8 mouse cellular contexts compared by ENCODE assay signal in the genomic region with DNA sequence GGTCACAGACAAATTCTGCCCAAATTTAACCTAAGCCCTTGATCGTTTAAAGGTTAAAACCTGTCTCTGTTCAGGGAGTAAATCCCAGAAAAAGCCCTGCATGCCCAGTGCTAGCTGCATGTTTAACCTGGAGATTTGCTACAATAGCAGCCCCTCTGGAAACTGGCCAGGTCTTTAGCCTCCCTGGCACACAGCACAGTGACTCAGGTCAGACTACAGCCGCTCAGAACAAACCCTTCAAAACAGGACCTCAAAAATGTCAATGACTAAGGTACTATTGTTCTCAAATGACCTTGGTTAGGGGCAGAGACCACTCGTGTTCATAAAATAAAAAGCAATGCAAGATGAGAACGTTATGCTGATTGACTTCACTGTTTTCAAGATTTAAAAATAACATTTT.
DNase-seq lines count a peak whose midpoint lies in the region; ATAC-seq lines count a peak whose summit lies in the region.

No protein-coding gene starts in this region.

- peaks cover 15% of the 10 kb centered on the region for H3K4me1 ChIP-seq in heart, embryonic 12.5 days (replicated peaks)
- no peaks in the 10 kb centered on the region for H3K4me1 ChIP-seq in limb, embryonic 10.5 days

- H3K9ac ChIP-seq in heart, embryonic 12.5 days, result peak overlapping the region; percentile 36; the same call in 1 of the 2 replicates

- H3K27ac ChIP-seq in heart, embryonic 12.5 days (ENCODE audit: poor library complexity, severe bottlenecking), result peak overlapping the region; percentile 94
- no peak overlapping the region for H3K27ac ChIP-seq in limb, embryonic 10.5 days

- 28% methylated on average over 4 of the region's 4 CpGs for WGBS in heart, embryonic 12.5 days
- WGBS in limb, embryonic 10.5 days, result 82% methylated on average over 4 of the region's 4 CpGs

- no peaks in the 10 kb centered on the region for H3K36me3 ChIP-seq in heart, embryonic 12.5 days
- H3K36me3 ChIP-seq in limb, embryonic 10.5 days, result no peaks in the 10 kb centered on the region

- peak; percentile 34 for DNase-seq in urinary bladder, postnatal 14 days (ENCODE audit: low spot score)
- DNase-seq in urinary bladder, adult 18-20 months (ENCODE audit: low spot score in 2 of 2), result no peak
- peak; percentile 56 to 63 for DNase-seq in kidney, postnatal 36 days
- no peak for DNase-seq in limb, embryonic 10.5 days (ENCODE audit: low spot score)
- DNase-seq in cerebellum, adult 8-10 months, result no peak
- DNase-seq in layer of hippocampus, postnatal 14 days (ENCODE audit: low spot score in 2 of 2), result no peak
- DNase-seq in right cerebral cortex, adult 2 months (ENCODE audit: low spot score in 2 of 2), result no peak

- H3K4me2 ChIP-seq in heart, embryonic 12.5 days, result no peak overlapping the region

- H3K27me3 ChIP-seq in heart, embryonic 12.5 days (replicated peaks), result no peaks in the 10 kb centered on the region; the same call in 1 of the 2 replicates
- no peaks in the 10 kb centered on the region for H3K27me3 ChIP-seq in limb, embryonic 10.5 days (ENCODE audit: low read depth, poor library complexity, severe bottlenecking)

- no peak overlapping the region for H3K4me3 ChIP-seq in heart, embryonic 12.5 days
- no peak overlapping the region for H3K4me3 ChIP-seq in limb, embryonic 10.5 days

- ATAC-seq in heart, embryonic 12.5 days (ENCODE audit: insufficient number of reproducible peaks, low FRiP score), result peak; percentile 59; the same call in 1 of the 2 replicates

- no peaks in the 10 kb centered on the region for H3K9me3 ChIP-seq in heart, embryonic 12.5 days (replicated peaks)
- H3K9me3 ChIP-seq in limb, embryonic 10.5 days (replicated peaks), result no peaks in the 10 kb centered on the region

Comparison
In these comparisons a context has a peak if more than half of its experiments do, and no peak if none do; other contexts are left out.
1. DNase-seq: peak in urinary bladder, postnatal 14 days (single experiment) and kidney, postnatal 36 days (2 of 2); none in urinary bladder, adult 18-20 months (0 of 2), limb, embryonic 10.5 days (single experiment), cerebellum, adult 8-10 months (single experiment), layer of hippocampus, postnatal 14 days (0 of 2) and right cerebral cortex, adult 2 months (0 of 2).